Mouse (Mus musculus): Measurements from ENCODE around the gene Olfr769.
"Not testable (repeated sequence)": the region's sequence is repeated elsewhere in the genome, so short reads cannot be mapped to it uniquely, and the experiment has no call there.

The Olfr769 gene

DNA sequence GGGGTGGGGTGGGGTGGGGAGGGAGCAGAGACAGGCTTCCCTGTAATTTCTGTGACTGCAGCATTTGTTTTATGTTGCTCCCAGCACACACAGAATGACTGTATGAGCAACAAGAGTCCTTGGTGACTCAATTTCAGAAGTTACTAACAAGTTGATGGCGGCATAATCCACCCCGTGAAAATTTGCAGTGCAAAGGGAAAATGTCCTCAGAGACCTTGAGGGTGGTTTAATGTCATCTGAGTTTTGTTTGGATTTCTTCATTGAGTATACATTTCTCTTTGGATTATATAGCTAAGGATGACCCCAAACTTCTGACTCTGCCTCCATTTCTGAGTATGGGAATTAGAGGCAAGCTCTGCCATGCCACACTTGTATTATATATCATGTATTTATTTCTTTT, at the start of gene Olfr769:
Olfr769 (minus strand) TSS at position 101 of the 400 bp plus-strand sequence.
- no peak for DNase-seq

DNA sequence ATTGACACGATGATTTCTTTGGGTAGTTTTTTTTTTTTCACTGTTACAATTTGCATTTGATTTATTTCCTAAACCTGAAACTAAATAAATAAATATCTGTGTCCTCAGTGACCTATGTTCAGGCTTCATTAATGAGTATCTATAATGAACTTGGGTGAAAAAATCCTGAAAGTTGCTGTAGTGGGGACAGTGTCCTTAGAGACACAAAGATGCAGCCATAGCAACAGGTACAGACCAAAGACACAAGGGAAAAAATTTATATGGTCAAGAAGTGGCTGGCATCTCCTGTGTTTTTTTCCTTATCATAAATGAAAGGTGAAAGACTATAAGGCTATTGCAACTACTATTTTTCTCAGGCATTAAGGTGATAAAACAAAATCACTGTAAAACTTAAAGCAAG, 47.0 kb upstream of the Olfr769 start, which contains the start of gene Olfr771:
Olfr771 (minus strand) TSS at position 101 of the 400 bp plus-strand sequence.
- no peak for DNase-seq

DNA sequence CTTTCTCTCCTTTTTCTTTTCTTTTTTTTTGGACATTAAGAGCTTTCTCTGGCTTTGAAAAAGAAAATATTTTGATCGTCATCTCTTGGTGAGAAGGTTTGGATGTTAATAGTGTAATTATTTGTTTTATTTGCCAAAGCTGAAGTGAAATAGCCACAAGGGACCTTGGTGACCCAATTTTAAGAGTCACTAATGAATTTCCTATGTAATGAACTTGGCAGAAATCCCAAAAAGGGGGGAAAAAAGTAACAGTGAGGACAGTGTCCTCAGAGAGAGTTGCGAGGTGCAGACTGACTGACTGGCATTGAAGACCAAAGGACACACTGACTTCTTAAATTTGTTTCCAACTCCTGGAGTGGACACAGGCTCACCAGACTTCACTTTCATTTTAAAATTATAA, 21.2 kb upstream of the Olfr769 start, which contains the start of gene Olfr770:
Olfr770 (minus strand) TSS at position 101 of the 400 bp plus-strand sequence.
- no peak for DNase-seq

DNA sequence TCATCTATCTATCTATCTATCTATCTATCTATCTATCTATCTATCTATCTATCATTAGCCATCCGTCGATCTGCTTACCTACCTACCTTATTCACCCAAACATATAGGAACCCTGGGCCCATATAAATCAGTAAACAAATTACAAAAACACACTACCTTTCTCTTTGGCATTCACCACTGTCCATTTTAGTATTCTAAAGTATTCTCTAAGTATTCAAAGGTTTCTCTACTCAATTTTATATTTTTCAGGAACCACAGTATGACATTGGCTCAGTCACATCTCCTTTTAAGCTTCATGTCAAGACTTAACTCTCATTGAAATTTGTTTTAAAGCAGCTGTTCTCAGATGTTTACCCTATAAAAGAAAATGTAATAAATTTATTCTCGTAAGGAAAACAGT, 2.5 kb downstream of the Olfr769 start:
- no peak for DNase-seq

- DNase-seq, result no peak
These were observed 16.4 kb downstream of the Olfr769 start for GRCm38 (mm10) chr10:129101231-129101630.

- DNase-seq, result no peak
These were observed 18.4 kb downstream of the Olfr769 start, which contains the start of gene Olfr768 for GRCm38 (mm10) chr10:129099275-129099674. Olfr768 (minus strand) TSS chr10:129099375.

GRCm38 (mm10) chr10:129082810-129083209, 34.9 kb downstream of the Olfr769 start, which contains the start of gene Olfr767:
Olfr767 (minus strand) TSS chr10:129082910.
- DNase-seq, result not testable (repeated sequence)

DNA sequence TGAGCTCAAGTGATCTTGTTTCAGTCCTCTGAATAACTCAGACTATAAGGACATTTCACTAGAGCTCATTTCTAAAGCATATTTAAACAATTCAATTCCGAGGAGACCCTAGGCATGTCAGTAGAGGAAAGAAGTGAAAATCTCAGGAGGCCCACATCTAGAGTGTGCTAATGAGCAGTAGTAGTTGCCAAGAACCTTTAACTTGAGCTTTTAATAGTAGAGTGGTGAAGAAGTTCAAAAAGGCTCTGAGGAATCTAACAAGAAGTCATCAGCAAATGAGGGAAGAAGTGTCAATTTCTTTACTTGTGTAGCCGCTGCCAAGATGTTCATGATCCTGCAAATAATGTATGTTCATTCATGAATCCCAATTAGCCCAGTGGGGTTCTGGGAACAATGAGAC, 48.8 kb downstream of the Olfr769 start, which contains the start of gene Olfr766-ps1:
Olfr766-ps1 (minus strand) TSS at position 101 of the 400 bp plus-strand sequence.
- no peak for DNase-seq
